Mouse (Mus musculus) NIH3T3 (cell line): ENCODE data around the gene Dscam.

Experiments
- DNase-seq: peaks from one replicate; pipeline ENCODE4 v3.0.0-alpha.2; 2012; ENCODE audit warnings: low read depth

Dscam gene

DNA sequence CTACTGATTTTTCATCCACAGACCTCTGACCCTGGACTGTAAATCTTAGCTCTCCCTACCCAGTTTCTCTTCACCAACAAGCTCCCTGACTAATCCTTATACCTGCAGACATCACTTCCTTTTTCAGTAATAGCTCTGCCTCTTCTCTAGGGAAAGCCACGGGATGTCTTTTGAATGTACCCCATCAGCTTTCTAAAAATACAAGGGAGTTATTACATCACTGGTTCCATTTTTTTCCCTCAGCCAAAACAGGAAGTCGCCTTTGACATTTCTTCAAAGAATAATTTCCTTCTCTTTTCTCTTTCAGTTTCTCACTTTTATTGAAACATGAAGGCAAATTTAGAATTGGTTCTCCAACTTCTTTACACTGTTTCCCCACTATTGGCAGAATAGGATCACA is 67.5 kb downstream of the Dscam start:
- no peak for DNase-seq

DNA sequence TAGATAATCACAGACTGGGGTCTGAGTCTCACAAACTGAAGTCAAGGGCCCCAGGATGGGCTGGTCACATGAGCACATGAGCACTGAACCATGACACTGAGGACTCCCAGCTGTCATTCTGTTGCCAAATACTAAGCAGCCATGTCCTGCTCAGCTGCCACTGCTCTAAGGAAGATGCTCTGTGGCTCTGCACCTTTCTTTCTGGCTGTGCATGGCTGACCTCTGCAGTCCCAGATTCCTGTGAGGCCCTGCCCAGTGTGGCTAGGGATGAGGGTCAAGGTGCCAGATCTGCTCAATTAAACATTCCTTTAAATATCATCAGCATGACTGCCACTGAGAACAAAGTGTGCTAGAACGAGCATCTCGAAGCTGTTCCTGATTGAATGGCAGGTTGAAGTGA is 70.5 kb downstream of the Dscam start:
- DNase-seq = no peak

- no peak for DNase-seq
Measured at GRCm38 (mm10) chr16:97098508-97098907, 72.0 kb downstream of the Dscam start.

- DNase-seq = peak; percentile 70
Measured at GRCm38 (mm10) chr16:97096709-97097108, 73.8 kb downstream of the Dscam start.

- no peak for DNase-seq
Measured at GRCm38 (mm10) chr16:97095496-97095895, 75.1 kb downstream of the Dscam start.

- peak; percentile 57 for DNase-seq
Measured at GRCm38 (mm10) chr16:97089339-97089738, 81.2 kb downstream of the Dscam start.

- no peak for DNase-seq
Measured at GRCm38 (mm10) chr16:97083694-97084093, 86.9 kb downstream of the Dscam start.

GRCm38 (mm10) chr16:97075920-97076572 is 94.5 kb downstream of the Dscam start:
- no peak for DNase-seq

DNA sequence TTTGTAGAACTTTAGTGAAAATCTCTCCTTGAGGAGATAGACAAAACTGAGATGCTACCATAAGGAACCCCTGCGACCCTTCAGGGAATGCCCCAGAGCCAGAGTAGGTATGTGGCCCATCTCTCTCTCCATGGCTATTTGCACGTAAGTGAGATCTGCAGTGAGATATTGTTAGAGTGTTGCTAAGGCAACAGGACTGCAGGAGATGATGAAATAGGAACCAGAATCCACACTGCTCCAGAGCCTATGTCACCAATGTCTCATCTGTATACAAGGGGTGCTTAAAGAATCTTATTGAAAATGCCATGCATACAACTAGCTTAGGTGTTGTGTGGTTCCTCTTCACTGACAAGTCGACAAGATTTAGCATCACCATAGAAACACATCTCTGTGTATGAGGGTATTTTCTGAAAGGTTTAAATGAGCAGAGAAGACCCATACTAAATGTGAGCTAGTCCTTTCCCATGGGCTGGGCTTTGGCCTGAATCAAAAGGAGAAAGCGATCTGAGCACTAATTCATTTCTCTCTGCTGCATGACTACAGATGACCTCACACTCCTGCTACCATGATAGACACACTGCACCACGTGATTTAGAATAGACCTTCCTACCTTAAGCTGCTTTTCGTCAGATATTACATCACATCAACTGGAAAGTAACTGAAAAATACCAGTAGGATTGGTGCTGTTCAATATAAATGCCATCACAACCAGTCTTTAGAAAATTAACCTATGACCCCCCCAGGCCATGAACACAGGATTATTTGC is 95.2 kb downstream of the Dscam start:
- no peak for DNase-seq

GRCm38 (mm10) chr16:97073847-97074246 is 96.7 kb downstream of the Dscam start:
- DNase-seq = no peak

DNA sequence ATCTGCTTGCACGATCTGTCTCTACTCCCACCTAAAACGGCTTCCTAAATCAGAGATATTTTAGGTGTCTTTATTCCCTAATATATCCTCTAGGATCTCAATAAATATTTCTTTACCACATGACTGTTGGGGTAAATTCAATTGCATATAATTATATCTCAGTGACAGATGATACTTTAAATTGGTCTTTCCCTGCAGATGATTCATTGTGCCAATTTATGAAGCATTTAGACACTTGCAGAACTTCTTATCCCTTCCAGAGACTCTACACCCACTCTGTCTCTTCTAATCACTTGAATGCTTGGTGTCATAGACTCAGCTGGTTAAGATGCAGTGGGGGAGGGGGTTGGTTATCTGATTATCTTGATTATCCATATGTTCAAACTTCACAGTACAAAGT is 97.9 kb downstream of the Dscam start:
- no peak for DNase-seq

DNA sequence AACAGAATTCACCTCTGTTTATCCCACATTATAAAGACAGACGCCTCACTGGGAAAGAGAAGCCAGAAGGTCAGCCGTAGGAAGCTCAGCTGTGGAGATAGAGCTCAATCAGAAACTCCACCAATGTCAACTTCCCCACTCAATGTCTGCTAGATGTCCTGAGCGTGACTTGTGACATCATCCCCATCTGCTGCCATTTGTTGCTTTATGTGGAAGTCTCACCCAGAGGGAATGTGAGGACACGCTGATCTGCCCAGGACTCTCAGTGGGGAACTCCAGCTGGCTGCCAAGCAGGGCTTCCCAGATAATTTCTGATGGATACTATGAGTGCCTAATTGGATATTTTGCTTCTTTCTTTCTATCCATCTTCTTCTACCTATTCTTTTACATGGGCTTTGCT is 103.7 kb downstream of the Dscam start:
- DNase-seq = no peak

- no peak for DNase-seq
Measured at GRCm38 (mm10) chr16:97062207-97062606, 108.3 kb downstream of the Dscam start.

GRCm38 (mm10) chr16:97061390-97061789 is 109.2 kb downstream of the Dscam start:
- no peak for DNase-seq

DNA sequence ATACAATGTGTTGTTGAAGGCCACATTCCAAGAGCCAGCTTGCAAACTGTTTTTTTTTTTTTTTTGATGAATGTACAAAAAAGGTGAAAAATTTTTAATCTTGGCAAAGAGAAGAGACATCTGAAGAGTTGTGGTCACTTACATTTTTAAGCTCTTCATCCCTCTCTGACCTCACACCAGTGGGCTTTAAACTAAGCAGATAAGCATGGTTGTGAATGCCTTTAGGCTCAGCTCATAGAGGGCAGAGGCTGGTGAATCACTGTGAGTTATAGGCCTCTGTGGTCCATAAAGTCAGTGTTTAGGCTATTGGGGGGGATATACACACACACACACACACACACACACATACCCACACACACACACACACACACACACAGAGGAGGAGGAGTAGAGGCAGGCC is 109.8 kb downstream of the Dscam start:
- DNase-seq = peak; percentile 61

GRCm38 (mm10) chr16:97060276-97060675 is 110.3 kb downstream of the Dscam start:
- no peak for DNase-seq

GRCm38 (mm10) chr16:97035271-97035670 is 135.3 kb downstream of the Dscam start:
- DNase-seq = no peak

- DNase-seq = no peak
Measured at GRCm38 (mm10) chr16:97033540-97034058, 137.0 kb downstream of the Dscam start.

DNA sequence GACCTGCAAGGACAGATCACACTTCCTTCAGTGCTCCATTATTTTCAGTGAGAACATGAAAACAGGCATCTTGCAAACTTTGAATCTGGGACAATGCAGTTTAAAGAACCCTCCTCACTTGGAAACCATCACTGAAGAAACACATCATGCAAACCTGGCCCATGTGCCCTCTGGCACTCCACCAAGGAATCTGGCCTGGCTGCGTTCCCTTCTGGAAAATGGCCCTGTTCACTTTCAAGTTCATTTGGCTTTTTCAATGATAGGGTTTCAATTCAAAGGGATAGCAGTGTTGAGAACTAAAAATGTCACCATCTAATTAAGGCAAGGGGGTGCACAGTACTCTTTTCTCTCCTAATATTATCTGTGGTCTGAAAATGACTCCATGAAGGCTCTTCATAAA is 142.9 kb downstream of the Dscam start:
- DNase-seq = peak; percentile 30

GRCm38 (mm10) chr16:97026803-97027202 is 143.7 kb downstream of the Dscam start:
- no peak for DNase-seq

- no peak for DNase-seq
Measured at GRCm38 (mm10) chr16:97024406-97024805, 146.1 kb downstream of the Dscam start.

DNA sequence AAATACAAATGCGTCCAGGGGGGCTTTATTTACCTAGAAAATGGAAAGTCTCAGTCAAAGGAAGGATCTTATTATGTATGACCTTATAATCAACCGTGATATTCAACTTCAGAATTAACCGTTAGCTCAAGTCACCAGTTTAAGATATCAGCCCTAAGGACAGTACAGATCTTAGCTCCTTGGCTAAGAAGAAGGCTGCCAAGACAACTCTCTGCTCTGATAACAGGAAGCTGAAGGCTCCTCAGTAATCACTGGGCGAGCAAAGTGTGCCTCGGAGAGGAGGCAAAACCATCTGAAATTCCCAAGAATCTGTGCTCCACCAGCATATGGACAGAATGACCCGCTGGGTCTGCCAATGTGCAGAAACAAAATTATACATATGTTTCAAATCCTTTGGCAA is 149.1 kb downstream of the Dscam start:
- no peak for DNase-seq

GRCm38 (mm10) chr16:97018304-97018703 is 152.2 kb downstream of the Dscam start:
- no peak for DNase-seq
